Mouse (Mus musculus) heart, embryonic 14.5 days (tissue): ENCODE measurements around the gene Fancd2os. TPM values are rescaled to one million over a fixed set of nuclear protein-coding genes. Genes with fewer than 3 reads are reported as not detected.

Experiments
- ATAC-seq: fragments of 200-750 bp; cut with Nextera tagmentation; 2 replicates; pipeline ENCODE4 v1.8.0; 2017; ENCODE audit warnings: low read depth, moderate TSS enrichment; ENCODE audit not compliant: insufficient number of reproducible peaks, insufficient read depth, low FRiP score
- H3K27ac ChIP-seq, 2 experiments: fragments of 200-500 bp in 1 of 2; fragments of 300-500 bp in 1 of 2; sonication (generic) in 1 of 2; replicated peaks in 1 of 2; 2 replicates each; pipeline ENCODE4 v1.5.1; 2012 to 2014; ENCODE audit warnings: low read depth in 2 of 2, low read length in 2 of 2, control low read depth in 1 of 2, mild to moderate bottlenecking in 1 of 2, mixed read lengths in 1 of 2; ENCODE audit not compliant: control insufficient read depth in 1 of 2, insufficient read depth in 1 of 2
- H3K27me3 ChIP-seq: fragments of 300-500 bp; sonication (generic); 2 replicates; pipeline ENCODE4 v1.6.1; 2014; ENCODE audit warnings: mild to moderate bottlenecking, low read length, control low read depth; ENCODE audit not compliant: control insufficient read depth, insufficient read depth
- H3K36me3 ChIP-seq: fragments of 300-500 bp; sonication (generic); 2 replicates; pipeline ENCODE4 v1.6.1; 2014; ENCODE audit warnings: mild to moderate bottlenecking, control low read depth, low read length, mixed read lengths; ENCODE audit not compliant: control insufficient read depth, insufficient read depth
- H3K4me1 ChIP-seq, 2 experiments: fragments of 200-500 bp in 1 of 2; fragments of 300-500 bp in 1 of 2; sonication (generic) in 1 of 2; 2 replicates each; pipeline ENCODE4 v1.6.1; 2012 to 2014; ENCODE audit warnings: low read length in 2 of 2, control low read depth in 1 of 2, mixed read lengths in 1 of 2; ENCODE audit not compliant: control insufficient read depth in 2 of 2, insufficient read depth in 2 of 2
- H3K4me2 ChIP-seq: fragments of 300-500 bp; sonication (generic); 2 replicates; pipeline ENCODE4 v1.6.1; 2014; ENCODE audit warnings: mild to moderate bottlenecking, low read length
- H3K4me3 ChIP-seq, 2 experiments: fragments of 200-500 bp in 1 of 2; fragments of 300-500 bp in 1 of 2; sonication (generic) in 1 of 2; 2 replicates each; pipeline ENCODE4 v1.5.1; 2012 to 2014; ENCODE audit warnings: low read length in 2 of 2, mild to moderate bottlenecking in 2 of 2, control low read depth in 1 of 2, low read depth in 1 of 2, moderate library complexity in 1 of 2; ENCODE audit not compliant: control insufficient read depth in 1 of 2, insufficient read depth in 1 of 2
- H3K9ac ChIP-seq: fragments of 300-500 bp; sonication (generic); 2 replicates; pipeline ENCODE4 v1.6.1; 2014; ENCODE audit warnings: mild to moderate bottlenecking, low read length
- H3K9me3 ChIP-seq: fragments of 300-500 bp; sonication (generic); 2 replicates; pipeline ENCODE4 v1.6.1; 2016; ENCODE audit warnings: low read length, control low read depth; ENCODE audit not compliant: control insufficient read depth
- WGBS: fragments of 180-500 bp; shearing (Covaris S2); extraction: QIAGEN DNeasy Blood & Tissue Kit; methylation state at CpG from one replicate; pipeline ENCODE4 v1.1.7; 2014; 5-methylcytosine and 5-hydroxymethylcytosine counted together
- polyA plus RNA-seq: library from polyadenylated mRNA; unstranded; fragments of >200 nt; fragmentation: Nextera tagmentation; extraction: Ambion mirVana; gene quantifications from 2 replicates; pipeline ENCODE4 v1.2.1, GENCODE M21; 2014

The Fancd2os gene
- polyA plus RNA-seq, result 0.31 TPM in 1 of 2 replicates, not detected in the other

DNA sequence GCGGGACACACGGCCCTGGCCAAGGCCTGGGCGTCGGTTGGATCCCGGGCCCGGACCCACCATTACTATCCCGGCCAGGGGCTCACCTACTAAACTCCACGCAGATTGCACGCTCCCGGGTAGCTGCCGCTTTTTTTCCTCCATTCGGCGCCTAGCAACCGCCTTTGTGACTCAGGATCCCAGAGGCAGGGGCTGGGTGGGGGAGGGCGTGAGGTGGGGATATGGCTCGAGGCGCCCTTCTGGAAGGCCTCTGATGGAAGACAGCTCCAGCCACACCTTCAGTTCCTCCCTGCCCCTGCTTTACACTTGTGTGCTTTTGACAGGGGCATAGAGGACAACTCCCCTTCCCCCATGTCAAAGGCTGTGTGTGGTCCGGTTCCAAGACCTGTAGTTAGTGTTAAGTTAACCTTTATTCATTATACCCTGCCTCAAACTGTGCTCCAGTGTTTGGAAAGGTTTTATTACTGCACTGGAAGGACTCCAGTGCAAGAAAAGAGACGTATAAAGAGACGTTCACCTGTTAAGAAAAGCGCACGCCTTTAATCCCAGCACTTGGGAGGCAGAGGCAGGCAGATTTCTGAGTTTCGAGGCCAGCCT is at the start of gene Fancd2os:
Gene Fancd2os (minus strand): TSS at position 173 of the 597 bp plus-strand sequence.
- H3K9me3 ChIP-seq, result no peaks in the 10 kb centered on the region
- no peak within 1 kb of the TSS for H3K4me2 ChIP-seq
- no peak within 1 kb of the TSS for H3K4me3 ChIP-seq
- no peaks in the 10 kb centered on the region; the same call in 1 of the 2 replicates for H3K36me3 ChIP-seq
- H3K9ac ChIP-seq, result no peak within 1 kb of the TSS; the same call in 1 of the 2 replicates
- H3K27me3 ChIP-seq, result no peaks in the 10 kb centered on the region
- H3K27ac ChIP-seq, result no peak within 1 kb of the TSS
- peaks cover 0 to 5% of the 10 kb centered on the region in 2 experiments; a peak in 3 of 4 replicates for H3K4me1 ChIP-seq
- WGBS, result 50% methylated on average over 23 of the region's 23 CpGs
- no peak for ATAC-seq

GRCm38 (mm10) chr6:113650197-113650640 is 49.7 kb upstream of the Fancd2os start:
- Histone ChIP-seq H3K9me3 (no peaks in the 10 kb centered on the region), H3K36me3 (no peaks in the 10 kb centered on the region), H3K4me3 (no peak overlapping the region), H3K27ac (no peak overlapping the region), H3K4me1 (peaks cover 2% of the 10 kb centered on the region in 2 experiments; a peak in 1 of 4 replicates), H3K27me3 (no peaks in the 10 kb centered on the region), H3K4me2 (no peak overlapping the region), H3K9ac (no peak overlapping the region)
- no peak for ATAC-seq
- 76% methylated on average over 4 of the region's 4 CpGs for WGBS

DNA sequence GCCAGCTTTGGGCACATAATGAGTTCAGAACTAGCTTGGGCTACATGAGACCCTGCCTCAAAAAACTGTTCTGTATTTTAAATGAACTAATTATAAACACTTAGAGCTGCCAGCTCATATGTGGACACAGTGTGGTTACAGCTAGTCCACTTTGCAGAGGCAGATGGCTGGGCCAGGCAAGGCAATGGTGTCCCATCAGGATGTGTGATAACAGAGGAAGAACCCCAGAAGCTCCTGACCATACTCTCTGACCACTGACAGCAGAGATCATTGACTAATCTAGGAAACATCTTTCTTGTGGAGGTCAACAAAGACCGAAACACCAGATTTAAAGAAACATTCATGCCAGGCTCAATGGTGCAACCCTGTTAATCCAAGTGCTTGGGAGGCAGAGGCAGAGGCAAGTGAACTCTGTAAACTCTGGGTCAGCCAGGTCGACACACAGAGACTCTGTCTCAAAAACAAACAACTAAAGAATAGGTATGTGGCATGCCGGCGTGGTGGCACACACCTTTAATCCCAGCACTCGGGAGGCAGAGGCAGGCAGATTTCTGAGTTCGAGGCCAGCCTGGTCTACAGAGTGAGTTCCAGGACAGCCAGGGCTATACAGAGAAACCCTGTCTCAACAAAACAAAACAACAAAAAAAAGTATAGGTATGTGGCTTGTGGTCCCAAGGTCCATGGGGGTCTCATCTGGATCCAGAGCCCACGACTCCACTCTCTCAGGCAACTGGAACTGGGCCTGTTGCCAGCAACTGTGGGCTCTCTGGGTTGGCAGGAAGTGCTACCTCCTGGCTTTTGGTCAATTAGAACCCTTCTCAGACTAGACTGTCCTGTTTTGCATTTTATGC is 49.1 kb upstream of the Fancd2os start:
- H3K4me3 ChIP-seq, result no peak overlapping the region
- no peaks in the 10 kb centered on the region for H3K36me3 ChIP-seq
- H3K27me3 ChIP-seq, result no peaks in the 10 kb centered on the region
- no peaks in the 10 kb centered on the region for H3K9me3 ChIP-seq
- 82% methylated on average over 7 of the region's 7 CpGs for WGBS
- H3K27ac ChIP-seq, result no peak overlapping the region
- H3K9ac ChIP-seq, result no peak overlapping the region
- H3K4me1 ChIP-seq, result peaks cover 2 to 6% of the 10 kb centered on the region in 2 experiments; a peak in 3 of 4 replicates
- no peak for ATAC-seq
- no peak overlapping the region for H3K4me2 ChIP-seq

GRCm38 (mm10) chr6:113644808-113645207 is 44.3 kb upstream of the Fancd2os start:
- H3K4me3 ChIP-seq, result no peak overlapping the region
- H3K27me3 ChIP-seq, result no peaks in the 10 kb centered on the region
- 63% methylated on average over 8 of the region's 8 CpGs for WGBS
- H3K27ac ChIP-seq, result peak overlapping the region; percentile 69 to 72
- H3K9me3 ChIP-seq, result no peaks in the 10 kb centered on the region
- no peak overlapping the region for H3K9ac ChIP-seq
- no peaks in the 10 kb centered on the region for H3K36me3 ChIP-seq
- ATAC-seq, result peak; percentile 41
- H3K4me2 ChIP-seq, result no peak overlapping the region
- H3K4me1 ChIP-seq, result peaks cover 2 to 3% of the 10 kb centered on the region in 2 experiments; a peak in 2 of 4 replicates

DNA sequence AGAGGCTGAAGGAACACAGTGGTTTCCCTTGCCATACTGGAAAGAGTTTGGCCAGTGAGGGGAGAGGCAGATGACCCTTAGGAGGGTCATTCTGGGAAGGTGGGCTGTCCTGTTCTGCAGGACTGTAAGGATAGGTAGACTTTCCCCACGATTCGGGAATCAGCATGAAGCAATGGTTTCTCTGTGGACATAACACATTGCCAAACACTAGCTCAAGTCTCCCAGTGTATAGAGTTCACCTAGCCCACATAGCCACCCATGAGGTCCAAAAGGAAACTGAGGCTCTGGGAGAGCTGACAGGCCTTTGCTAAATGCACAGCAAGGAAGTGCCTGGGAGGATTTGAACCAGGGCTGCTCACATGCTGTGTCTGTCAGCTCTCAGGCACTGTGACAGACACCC is 43.5 kb upstream of the Fancd2os start:
- no peak overlapping the region for H3K4me2 ChIP-seq
- peaks cover 2 to 3% of the 10 kb centered on the region in 2 experiments; a peak in 2 of 4 replicates for H3K4me1 ChIP-seq
- peak overlapping the region; percentile 69 to 72; a peak in 3 of 4 replicates for H3K27ac ChIP-seq
- H3K36me3 ChIP-seq, result no peaks in the 10 kb centered on the region
- no peaks in the 10 kb centered on the region for H3K9me3 ChIP-seq
- H3K27me3 ChIP-seq, result no peaks in the 10 kb centered on the region
- no peak overlapping the region for H3K4me3 ChIP-seq
- WGBS, result 98% methylated on average over 2 of the region's 2 CpGs
- ATAC-seq, result no peak
- no peak overlapping the region for H3K9ac ChIP-seq

GRCm38 (mm10) chr6:113643021-113643420 is 42.5 kb upstream of the Fancd2os start:
- WGBS, result 65% methylated on average over 4 of the region's 4 CpGs
- no peak overlapping the region for H3K4me3 ChIP-seq
- H3K27me3 ChIP-seq, result no peaks in the 10 kb centered on the region

DNA sequence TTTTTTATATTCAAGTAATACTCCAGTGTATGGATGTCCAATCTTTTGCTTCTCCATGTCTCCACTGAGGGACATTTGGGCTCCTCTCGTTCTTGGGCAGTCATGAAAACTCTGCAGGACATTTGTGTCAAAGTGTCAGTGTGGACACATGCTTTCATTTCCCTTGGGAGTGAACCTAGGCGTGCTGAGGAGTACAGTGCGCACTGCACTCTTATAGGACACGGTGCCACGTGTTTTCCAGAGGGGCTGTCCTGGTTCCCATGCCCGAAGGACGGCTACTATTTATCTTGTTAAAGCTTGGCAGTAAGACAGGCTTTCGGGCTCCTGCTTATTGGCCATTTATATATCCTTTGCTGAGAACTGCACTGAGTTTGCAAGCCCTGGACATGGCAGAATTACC is 42.1 kb upstream of the Fancd2os start:
- no peak overlapping the region for H3K4me2 ChIP-seq
- WGBS, result 75% methylated on average over 8 of the region's 8 CpGs
- H3K27ac ChIP-seq, result no peak overlapping the region
- no peaks in the 10 kb centered on the region for H3K36me3 ChIP-seq
- no peaks in the 10 kb centered on the region for H3K9me3 ChIP-seq
- H3K9ac ChIP-seq, result no peak overlapping the region
- H3K27me3 ChIP-seq, result no peaks in the 10 kb centered on the region
- ATAC-seq, result no peak
- H3K4me1 ChIP-seq, result peaks cover 2 to 3% of the 10 kb centered on the region in 2 experiments; a peak in 2 of 4 replicates
- H3K4me3 ChIP-seq, result no peak overlapping the region

More at GRCm38 (mm10) chr6:113643021-113643420, 42.5 kb upstream of the Fancd2os start:
- H3K9ac ChIP-seq, result no peak overlapping the region
- H3K36me3 ChIP-seq, result no peaks in the 10 kb centered on the region
- ATAC-seq, result no peak
- no peaks in the 10 kb centered on the region for H3K9me3 ChIP-seq
- H3K4me2 ChIP-seq, result no peak overlapping the region
- peaks cover 2 to 3% of the 10 kb centered on the region in 2 experiments; a peak in 2 of 4 replicates for H3K4me1 ChIP-seq
- H3K27ac ChIP-seq, result no peak overlapping the region
